Mouse (Mus musculus) heart, postnatal 0 days (tissue): ENCODE results near the gene Socs7. TPM values are rescaled to one million over a fixed set of nuclear protein-coding genes. Genes with fewer than 3 reads are reported as not detected.

Source experiments
- ATAC-seq: fragments of 200-750 bp; cut with Nextera tagmentation; 2 replicates; pipeline ENCODE4 v1.8.0; 2017; ENCODE audit warnings: low read depth, moderate number of reproducible peaks, moderate library complexity; ENCODE audit not compliant: insufficient read depth
- DNase-seq: peaks from one replicate; pipeline ENCODE4 v3.0.0-alpha.2; 2016; ENCODE audit warnings: low spot score
- H3K27ac ChIP-seq: fragments of 300-500 bp; sonication (generic); 2 replicates; pipeline ENCODE4 v1.5.1; 2014; ENCODE audit warnings: low read depth, mild to moderate bottlenecking
- H3K27me3 ChIP-seq: fragments of 300-500 bp; sonication (generic); 2 replicates; pipeline ENCODE4 v1.6.1; 2014; ENCODE audit warnings: low read length, mixed read lengths; ENCODE audit not compliant: control insufficient read depth, insufficient read depth
- H3K36me3 ChIP-seq: fragments of 300-500 bp; sonication (generic); replicated peaks from 2 replicates; pipeline ENCODE4 v1.6.1; 2014; ENCODE audit warnings: low read length, mixed read lengths; ENCODE audit not compliant: control insufficient read depth, insufficient read depth
- H3K4me1 ChIP-seq: fragments of 300-500 bp; sonication (generic); 2 replicates; pipeline ENCODE4 v1.6.1; 2014; ENCODE audit warnings: antibody characterized with exemption; ENCODE audit not compliant: control insufficient read depth, insufficient read depth
- H3K4me2 ChIP-seq: fragments of 300-500 bp; sonication (generic); 2 replicates; pipeline ENCODE4 v1.6.1; 2014; ENCODE audit warnings: low read depth, mild to moderate bottlenecking, low read length, moderate library complexity
- H3K4me3 ChIP-seq: fragments of 300-500 bp; sonication (generic); 2 replicates; pipeline ENCODE4 v1.5.1; 2014; ENCODE audit warnings: low read depth, low read length
- H3K9ac ChIP-seq: fragments of 300-500 bp; sonication (generic); replicated peaks from 2 replicates; pipeline ENCODE4 v1.6.1; 2014; ENCODE audit warnings: low read depth, low read length, mixed read lengths
- H3K9me3 ChIP-seq: fragments of 300-500 bp; sonication (generic); replicated peaks from 2 replicates; pipeline ENCODE4 v1.6.1; 2016; ENCODE audit warnings: low read length; ENCODE audit not compliant: control insufficient read depth
- CTCF ChIP-seq: IDR thresholded peaks from 2 replicates; pipeline ENCODE4 v1.5.1; 2016; ENCODE audit warnings: antibody characterized with exemption, control low read depth, low read depth
- EP300 ChIP-seq: IDR thresholded peaks from 2 replicates; pipeline ENCODE4 v1.6.1; 2016; ENCODE audit warnings: antibody characterized with exemption, low read depth
- WGBS: fragments of 180-500 bp; shearing (Covaris S2); extraction: QIAGEN DNeasy Blood & Tissue Kit; methylation state at CpG from one replicate; pipeline ENCODE4 v1.1.7; 2014; 5-methylcytosine and 5-hydroxymethylcytosine counted together
- polyA plus RNA-seq: library from polyadenylated mRNA; unstranded; fragments of >200 nt; fragmentation: Nextera tagmentation; extraction: Ambion mirVana; gene quantifications from 2 replicates; pipeline ENCODE4 v1.2.1, GENCODE M21; 2015
- total RNA-seq: library from RNA; depleted of rRNA; stranded (reverse); fragments of >200 nt; gene quantifications from 2 replicates; pipeline ENCODE4 v1.2.3, GENCODE M21; 2014; ENCODE audit warnings: low replicate concordance

Socs7 gene
- total and polyA plus RNA-seq, 2 experiments from 2014 or later: 2.1 to 15.4 TPM

GRCm38 (mm10) chr11:97401082-97401481 is 38.7 kb downstream of the Socs7 start:
- whole genome bisulfite sequencing: 26% methylated on average over 6 of the region's 6 CpGs
- DNase-seq: peak; percentile 36

GRCm38 (mm10) chr11:97401686-97402435 is 39.5 kb downstream of the Socs7 start:
- 73% methylated on average over 3 of the region's 3 CpGs for WGBS
- H3K9me3 ChIP-seq: no peaks in the 10 kb centered on the region
- peaks cover 28% of the 10 kb centered on the region for H3K4me1 ChIP-seq
- H3K27me3 ChIP-seq: no peaks in the 10 kb centered on the region
- no peak for ATAC-seq
- H3K4me3 ChIP-seq: no peak overlapping the region
- no peak overlapping the region for H3K4me2 ChIP-seq
- no peaks in the 10 kb centered on the region for H3K36me3 ChIP-seq
- DNase-seq: no peak
- H3K27ac ChIP-seq: no peak overlapping the region
- TF ChIP-seq EP300: no peak
- TF ChIP-seq CTCF: no peak
- H3K9ac ChIP-seq: no peak overlapping the region

More at GRCm38 (mm10) chr11:97401082-97401481, 38.7 kb downstream of the Socs7 start:
- Histone ChIP-seq H3K36me3 (peaks cover 4% of the 10 kb centered on the region; the same call in 1 of the 2 replicates), H3K4me1 (peaks cover 21% of the 10 kb centered on the region), H3K4me2 (no peak overlapping the region), H3K4me3 (no peak overlapping the region), H3K27ac (no peak overlapping the region), H3K27me3 (no peaks in the 10 kb centered on the region), H3K9me3 (no peaks in the 10 kb centered on the region), H3K9ac (no peak overlapping the region)
- TF ChIP-seq CTCF (no peak), EP300 (no peak)
- no peak; the same call in 1 of the 2 replicates for ATAC-seq

- no peak for TF ChIP-seq EP300
- no peak for TF ChIP-seq CTCF
- H3K27ac ChIP-seq: no peak overlapping the region
- no peaks in the 10 kb centered on the region for H3K27me3 ChIP-seq
- peaks cover 33% of the 10 kb centered on the region for H3K4me1 ChIP-seq
- H3K9ac ChIP-seq: no peak overlapping the region
- H3K36me3 ChIP-seq: no peaks in the 10 kb centered on the region
- H3K4me3 ChIP-seq: no peak overlapping the region
- no peak for ATAC-seq
- no peak for DNase-seq
- H3K9me3 ChIP-seq: no peaks in the 10 kb centered on the region
- 55% methylated on average over 2 of the region's 2 CpGs for whole genome bisulfite sequencing
- no peak overlapping the region for H3K4me2 ChIP-seq
Observed at GRCm38 (mm10) chr11:97402746-97403145, 40.4 kb downstream of the Socs7 start.

GRCm38 (mm10) chr11:97403614-97404183 is 41.3 kb downstream of the Socs7 start:
- Histone ChIP-seq H3K27me3 (no peaks in the 10 kb centered on the region), H3K4me1 (peaks cover 33% of the 10 kb centered on the region), H3K9me3 (no peaks in the 10 kb centered on the region), H3K4me2 (peak overlapping the region; percentile 94), H3K4me3 (peak overlapping the region; percentile 51), H3K27ac (no peak overlapping the region), H3K9ac (no peak overlapping the region), H3K36me3 (no peaks in the 10 kb centered on the region)
- TF ChIP-seq CTCF (no peak), EP300 (no peak)
- 44% methylated on average over 8 of the region's 8 CpGs for WGBS
- no peak for DNase-seq
- no peak for ATAC-seq

- no peaks in the 10 kb centered on the region for H3K27me3 ChIP-seq
- WGBS: under 1% methylated on average over 52 of the region's 61 CpGs
- H3K4me3 ChIP-seq: peak overlapping the region; percentile 51
- peak; percentile 33 for DNase-seq
- peak overlapping the region; percentile 49 for H3K9ac ChIP-seq
- no peak for TF ChIP-seq EP300
- no peak for TF ChIP-seq CTCF
- no peaks in the 10 kb centered on the region for H3K9me3 ChIP-seq
- peak; percentile 25 for ATAC-seq
- peaks cover 33% of the 10 kb centered on the region for H3K4me1 ChIP-seq
- H3K4me2 ChIP-seq: peak overlapping the region; percentile 94
- no peak overlapping the region for H3K27ac ChIP-seq
- no peaks in the 10 kb centered on the region for H3K36me3 ChIP-seq
Observed at GRCm38 (mm10) chr11:97404184-97404760, 41.9 kb downstream of the Socs7 start.
